ENCODE assay signal across 8 mouse cellular contexts in the genomic region with DNA sequence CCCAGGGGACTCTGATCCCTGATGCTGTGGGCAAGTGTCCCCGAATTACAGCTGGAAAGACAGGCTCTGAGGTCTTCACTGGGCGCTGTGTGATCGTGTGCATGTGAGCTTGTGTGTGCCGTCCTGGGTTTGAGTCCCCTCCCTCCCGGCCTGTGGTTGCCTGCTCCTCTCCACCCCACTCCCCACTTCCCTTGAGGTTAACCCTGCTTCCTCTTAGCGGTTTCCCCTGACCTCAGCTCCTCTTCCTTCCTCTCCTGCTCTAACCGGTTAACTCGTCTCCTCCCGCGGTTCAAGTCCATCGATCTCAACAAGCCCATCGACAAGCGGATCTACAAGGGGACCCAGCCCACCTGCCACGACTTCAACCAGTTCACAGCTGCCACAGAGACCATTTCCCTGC. TPM values are rescaled to one million over a fixed set of nuclear protein-coding genes. Genes with fewer than 3 reads are reported as not detected.
DNase-seq lines count a peak whose midpoint lies in the region; ATAC-seq and TF ChIP-seq lines count a peak whose summit lies in the region.

No protein-coding gene starts in this region.

- H3K4me2 ChIP-seq in forebrain, embryonic 15.5 days (replicated peaks) = peak overlapping the region; percentile 97
- H3K4me2 ChIP-seq in intestine, postnatal 0 days (replicated peaks; ENCODE audit: low read depth) = peak overlapping the region; percentile 91
- peak overlapping the region; percentile 95 for H3K4me2 ChIP-seq in midbrain, embryonic 14.5 days (ENCODE audit: low read length)

- peak overlapping the region; percentile 95 for H3K4me3 ChIP-seq in forebrain, embryonic 15.5 days
- no peak overlapping the region for H3K4me3 ChIP-seq in intestine, postnatal 0 days (ENCODE audit: low read depth, low read length)
- H3K4me3 ChIP-seq in midbrain, embryonic 14.5 days (replicated peaks; ENCODE audit: low read depth, low read length) = peak overlapping the region; percentile 95

- H3K27ac ChIP-seq in forebrain, embryonic 15.5 days (replicated peaks) = no peak overlapping the region
- no peak overlapping the region for H3K27ac ChIP-seq in intestine, postnatal 0 days (ENCODE audit: low read depth, low read length)
- no peak overlapping the region for H3K27ac ChIP-seq in midbrain, embryonic 14.5 days (replicated peaks; ENCODE audit: low read depth, low read length)

- WGBS in forebrain, embryonic 15.5 days = 84% methylated on average over 14 of the region's 14 CpGs
- 68% methylated on average over 14 of the region's 14 CpGs for WGBS in intestine, postnatal 0 days
- 79% methylated on average over 14 of the region's 14 CpGs for WGBS in midbrain, embryonic 14.5 days

- H3K36me3 ChIP-seq in forebrain, embryonic 15.5 days = peaks cover 47% of the 10 kb centered on the region
- peaks cover 35% of the 10 kb centered on the region for H3K36me3 ChIP-seq in intestine, postnatal 0 days (ENCODE audit: control insufficient read depth, insufficient read depth)
- H3K36me3 ChIP-seq in midbrain, embryonic 14.5 days (ENCODE audit: control insufficient read depth, insufficient read depth, low read length) = peaks cover 50% of the 10 kb centered on the region

- H3K4me1 ChIP-seq in forebrain, embryonic 15.5 days = peaks cover 23% of the 10 kb centered on the region
- no peaks in the 10 kb centered on the region for H3K4me1 ChIP-seq in intestine, postnatal 0 days (replicated peaks; ENCODE audit: control insufficient read depth, insufficient read depth, low read length)
- H3K4me1 ChIP-seq in midbrain, embryonic 14.5 days (ENCODE audit: control insufficient read depth, insufficient read depth, low read length) = peaks cover 15% of the 10 kb centered on the region

- H3K9ac ChIP-seq in forebrain, embryonic 15.5 days (replicated peaks) = no peak overlapping the region
- no peak overlapping the region for H3K9ac ChIP-seq in intestine, postnatal 0 days (ENCODE audit: low read depth, low read length)
- H3K9ac ChIP-seq in midbrain, embryonic 14.5 days (replicated peaks; ENCODE audit: low read length) = peak overlapping the region; percentile 3; the same call in 1 of the 2 replicates

- H3K27me3 ChIP-seq in forebrain, embryonic 15.5 days = no peaks in the 10 kb centered on the region
- 0 out of 2 replicates have a peak, but pooled peaks cover 4% of the 10 kb centered on the region for H3K27me3 ChIP-seq in intestine, postnatal 0 days (replicated peaks; ENCODE audit: control insufficient read depth, insufficient read depth, low read length)
- H3K27me3 ChIP-seq in midbrain, embryonic 14.5 days (ENCODE audit: control insufficient read depth, insufficient read depth, low read length) = no peaks in the 10 kb centered on the region

- no peak for TF ChIP-seq CTCF in intestine, postnatal 0 days (IDR thresholded peaks at IDR 0.05; ENCODE audit: low read depth)

- DNase-seq in kidney, postnatal 14 days = peak; percentile 39
- DNase-seq in kidney, postnatal 10 days = no peak
- no peak for DNase-seq in midbrain, embryonic 14.5 days
- DNase-seq in thymus, postnatal 4 days = peak; percentile 75
- no peak for DNase-seq in yolk sac, embryonic 10.5 days (ENCODE audit: low spot score)

- no peak for ATAC-seq in forebrain, embryonic 15.5 days (replicated peaks)
- no peak for ATAC-seq in intestine, postnatal 0 days
- no peak for ATAC-seq in midbrain, embryonic 14.5 days (ENCODE audit: low FRiP score, low TSS enrichment)
- no peak for ATAC-seq in cerebellum, adult (ENCODE audit: insufficient number of reproducible peaks, low FRiP score, low TSS enrichment)

- H3K9me3 ChIP-seq in forebrain, embryonic 15.5 days = no peaks in the 10 kb centered on the region
- no peaks in the 10 kb centered on the region for H3K9me3 ChIP-seq in intestine, postnatal 0 days (ENCODE audit: control insufficient read depth)
- no peaks in the 10 kb centered on the region for H3K9me3 ChIP-seq in midbrain, embryonic 14.5 days (ENCODE audit: control insufficient read depth, low read length)

RNA-seq across cellular contexts. Expression of gene Dmwd, which starts 1.7 kb away (rescaled TPM):
- polyA plus RNA-seq in forebrain, embryonic 15.5 days (2015; fragmentation: Nextera tagmentation; extraction: Ambion mirVana) = 32.0 and 35.1 TPM in 2 replicates
- polyA plus RNA-seq in intestine, postnatal 0 days (2015; fragmentation: Nextera tagmentation; extraction: Ambion mirVana) = 4.7 and 5.4 TPM in 2 replicates
- 33.2 and 39.2 TPM in 2 replicates for polyA plus RNA-seq in midbrain, embryonic 14.5 days (2014; fragmentation: Nextera tagmentation; extraction: Ambion mirVana)

RNA-seq across cellular contexts. Expression of gene Dmpk, which starts 5.9 kb away (rescaled TPM):
- polyA plus RNA-seq in forebrain, embryonic 15.5 days (2015; fragmentation: Nextera tagmentation; extraction: Ambion mirVana) = 8.8 and 11.2 TPM in 2 replicates
- polyA plus RNA-seq in intestine, postnatal 0 days (2015; fragmentation: Nextera tagmentation; extraction: Ambion mirVana) = 50.8 and 60.4 TPM in 2 replicates
- 9.8 and 13.2 TPM in 2 replicates for polyA plus RNA-seq in midbrain, embryonic 14.5 days (2014; fragmentation: Nextera tagmentation; extraction: Ambion mirVana)

RNA-seq across cellular contexts. Expression of gene Six5, which starts 16.6 kb away (rescaled TPM):
- 2.3 and 2.4 TPM in 2 replicates for polyA plus RNA-seq in forebrain, embryonic 15.5 days (2015; fragmentation: Nextera tagmentation; extraction: Ambion mirVana)
- 4.6 and 5.1 TPM in 2 replicates for polyA plus RNA-seq in intestine, postnatal 0 days (2015; fragmentation: Nextera tagmentation; extraction: Ambion mirVana)
- polyA plus RNA-seq in midbrain, embryonic 14.5 days (2014; fragmentation: Nextera tagmentation; extraction: Ambion mirVana) = 1.5 and 2.5 TPM in 2 replicates

RNA-seq across cellular contexts. Expression of gene Rsph6a, which starts 23.3 kb away (rescaled TPM):
- polyA plus RNA-seq in forebrain, embryonic 15.5 days (2015; fragmentation: Nextera tagmentation; extraction: Ambion mirVana) = not detected in 2 replicates
- not detected in 2 replicates for polyA plus RNA-seq in intestine, postnatal 0 days (2015; fragmentation: Nextera tagmentation; extraction: Ambion mirVana)
- polyA plus RNA-seq in midbrain, embryonic 14.5 days (2014; fragmentation: Nextera tagmentation; extraction: Ambion mirVana) = 0.12 and 0.21 TPM in 2 replicates

RNA-seq across cellular contexts. Expression of gene Gm4969, which starts 40.4 kb away (rescaled TPM):
- polyA plus RNA-seq in forebrain, embryonic 15.5 days (2015; fragmentation: Nextera tagmentation; extraction: Ambion mirVana) = 3.6 and 3.8 TPM in 2 replicates
- polyA plus RNA-seq in intestine, postnatal 0 days (2015; fragmentation: Nextera tagmentation; extraction: Ambion mirVana) = 0.38 and 0.39 TPM in 2 replicates
- polyA plus RNA-seq in midbrain, embryonic 14.5 days (2014; fragmentation: Nextera tagmentation; extraction: Ambion mirVana) = 5.2 and 5.8 TPM in 2 replicates

Comparison
In these comparisons a context has a peak if more than half of its experiments do, and no peak if none do; other contexts are left out.
1. DNase-seq: peak in kidney, postnatal 14 days (single experiment) and thymus, postnatal 4 days (single experiment); none in kidney, postnatal 10 days (single experiment), midbrain, embryonic 14.5 days (single experiment) and yolk sac, embryonic 10.5 days (single experiment).
2. Peak in every context shown above with its lines, with median percentiles within 50 percentile points of each other: H3K4me2 ChIP-seq.